Mouse (Mus musculus) ES-Bruce4 (cell line): Measurements from ENCODE around the gene Macrod2. TPM values are rescaled to one million over a fixed set of nuclear protein-coding genes. Genes with fewer than 3 reads are reported as not detected.

Source experiments
- H3K27ac ChIP-seq: 2 replicates; pipeline ENCODE4 v1.5.1; 2012; ENCODE audit warnings: low read length, inconsistent platforms; ENCODE audit not compliant: insufficient read depth
- H3K27me3 ChIP-seq: 2 replicates; pipeline ENCODE4 v1.6.1; 2012; ENCODE audit warnings: mild to moderate bottlenecking, low read length, inconsistent platforms; ENCODE audit not compliant: control insufficient read depth, poor library complexity, insufficient read depth, severe bottlenecking
- H3K36me3 ChIP-seq: 2 replicates; pipeline ENCODE4 v1.6.1; 2012; ENCODE audit warnings: inconsistent platforms, mild to moderate bottlenecking, low read length, moderate library complexity; ENCODE audit not compliant: control insufficient read depth, poor library complexity, insufficient read depth, severe bottlenecking
- H3K4me1 ChIP-seq: one replicate; pipeline ENCODE4 v1.8.1; 2011; ENCODE audit warnings: low read length; ENCODE audit not compliant: control insufficient read depth, insufficient read depth
- H3K4me3 ChIP-seq: 2 replicates; pipeline ENCODE4 v1.5.1; 2011; ENCODE audit warnings: low read depth, mild to moderate bottlenecking, low read length
- H3K9ac ChIP-seq: 2 replicates; pipeline ENCODE4 v1.6.1; 2012; ENCODE audit warnings: low read depth, mild to moderate bottlenecking, inconsistent platforms; ENCODE audit not compliant: poor library complexity, severe bottlenecking
- H3K9me3 ChIP-seq: replicated peaks from 2 replicates; pipeline ENCODE4 v1.6.1; 2012; ENCODE audit warnings: mild to moderate bottlenecking, low read length, inconsistent platforms; ENCODE audit not compliant: control insufficient read depth, poor library complexity, insufficient read depth, severe bottlenecking
- CTCF ChIP-seq: IDR thresholded peaks from one replicate; pipeline ENCODE4 v1.8.1; 2011; ENCODE audit warnings: low read depth, low read length
- EP300 ChIP-seq: IDR thresholded peaks from 2 replicates; pipeline ENCODE4 v1.6.1; 2011; ENCODE audit warnings: low read depth, low read length; ENCODE audit not compliant: insufficient read depth
- POLR2A ChIP-seq: IDR thresholded peaks from one replicate; pipeline ENCODE4 v1.8.1; 2011; ENCODE audit warnings: low read length; ENCODE audit not compliant: insufficient read depth
- polyA plus RNA-seq: library from polyadenylated mRNA; stranded (reverse); fragments of >200 nt; gene quantifications from 2 replicates; pipeline ENCODE4 v1.2.4, GENCODE M21; 2011; ENCODE audit warnings: low read depth; ENCODE audit not compliant: missing spikeins, insufficient read depth, insufficient read length

The Macrod2 gene
- polyA plus RNA-seq, 1 experiment, result 11.9 TPM

- H3K4me3 ChIP-seq, result no peak overlapping the region
- H3K9me3 ChIP-seq, result no peaks in the 10 kb centered on the region
- no peaks in the 10 kb centered on the region for H3K27me3 ChIP-seq
- no peaks in the 10 kb centered on the region for H3K36me3 ChIP-seq
- TF ChIP-seq EP300, result no peak
- no peak for TF ChIP-seq CTCF
- TF ChIP-seq POLR2A, result no peak
- no peaks in the 10 kb centered on the region for H3K4me1 ChIP-seq
- H3K9ac ChIP-seq, result no peak overlapping the region
- no peak overlapping the region for H3K27ac ChIP-seq
Observed at GRCm38 (mm10) chr2:141343988-141344535, 949.0 kb downstream of the Macrod2 start.

GRCm38 (mm10) chr2:141352623-141353022, 957.5 kb downstream of the Macrod2 start:
- TF ChIP-seq POLR2A, result no peak
- no peak for TF ChIP-seq EP300
- TF ChIP-seq CTCF, result no peak
- no peaks in the 10 kb centered on the region for H3K27me3 ChIP-seq
- H3K9ac ChIP-seq, result no peak overlapping the region

DNA sequence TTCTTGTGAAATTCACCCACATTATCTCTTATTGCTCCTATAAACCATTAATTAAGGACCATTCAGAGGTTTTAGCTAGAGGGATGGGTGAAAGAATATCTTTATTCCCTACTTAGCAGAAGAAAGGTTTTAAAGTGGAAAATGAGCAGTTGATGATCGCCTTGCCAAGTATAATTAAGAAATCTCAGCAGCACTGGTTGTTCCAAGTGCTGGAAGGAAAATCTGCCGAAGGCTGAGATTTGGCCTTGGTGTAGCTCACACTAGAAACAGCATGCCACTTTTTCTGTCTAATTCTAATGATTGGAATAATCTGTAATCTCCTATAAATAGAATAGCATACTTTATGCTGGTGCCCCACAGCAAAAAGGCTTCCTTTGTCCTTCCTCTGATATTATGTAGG, 993.5 kb downstream of the Macrod2 start:
- no peaks in the 10 kb centered on the region for H3K27me3 ChIP-seq
- no peak overlapping the region for H3K9ac ChIP-seq
- TF ChIP-seq CTCF (no peak), POLR2A (no peak)
- H3K4me3 ChIP-seq, result no peak overlapping the region
- no peaks in the 10 kb centered on the region for H3K9me3 ChIP-seq
- no peak overlapping the region for H3K27ac ChIP-seq
- H3K36me3 ChIP-seq, result no peaks in the 10 kb centered on the region
- no peaks in the 10 kb centered on the region for H3K4me1 ChIP-seq

More at GRCm38 (mm10) chr2:141352623-141353022, 957.5 kb downstream of the Macrod2 start:
- H3K27ac ChIP-seq, result no peak overlapping the region
- H3K4me1 ChIP-seq, result no peaks in the 10 kb centered on the region
- no peak overlapping the region for H3K4me3 ChIP-seq
- no peaks in the 10 kb centered on the region for H3K36me3 ChIP-seq
- H3K9me3 ChIP-seq, result no peaks in the 10 kb centered on the region

GRCm38 (mm10) chr2:141391229-141391628, 996.1 kb downstream of the Macrod2 start:
- no peaks in the 10 kb centered on the region for H3K4me1 ChIP-seq
- TF ChIP-seq EP300 (no peak), CTCF (no peak), POLR2A (no peak)
- no peaks in the 10 kb centered on the region for H3K27me3 ChIP-seq
- H3K36me3 ChIP-seq, result no peaks in the 10 kb centered on the region
- no peak overlapping the region for H3K27ac ChIP-seq
- H3K4me3 ChIP-seq, result no peak overlapping the region
- H3K9me3 ChIP-seq, result no peaks in the 10 kb centered on the region
- H3K9ac ChIP-seq, result no peak overlapping the region

GRCm38 (mm10) chr2:141394806-141395205, 999.7 kb downstream of the Macrod2 start:
- H3K4me1 ChIP-seq, result no peaks in the 10 kb centered on the region
- no peaks in the 10 kb centered on the region for H3K27me3 ChIP-seq
- no peak overlapping the region for H3K4me3 ChIP-seq
- no peak overlapping the region for H3K27ac ChIP-seq
- TF ChIP-seq EP300 (no peak), POLR2A (no peak), CTCF (no peak)
- H3K9ac ChIP-seq, result no peak overlapping the region
- no peaks in the 10 kb centered on the region for H3K36me3 ChIP-seq
- H3K9me3 ChIP-seq, result no peaks in the 10 kb centered on the region

DNA sequence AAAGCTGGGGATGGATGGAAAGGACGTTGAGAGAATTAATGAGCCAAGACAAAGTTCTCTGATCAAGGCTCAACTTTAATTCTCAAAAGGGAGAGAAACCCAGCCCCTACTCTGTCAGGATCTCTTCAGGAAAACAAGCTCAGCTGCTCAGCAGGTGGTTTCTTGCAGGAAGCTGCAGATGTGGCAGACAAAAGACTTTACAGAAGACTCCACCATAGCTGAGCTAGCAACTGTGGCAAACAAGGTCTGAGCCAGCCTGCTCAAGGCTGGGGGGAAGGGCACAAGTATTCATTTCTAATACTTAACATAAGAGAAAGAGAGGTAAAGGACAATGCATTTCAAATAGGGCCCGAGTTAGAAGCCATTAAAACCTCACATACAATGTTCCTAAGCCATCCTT, 1013.7 kb downstream of the Macrod2 start:
- Histone ChIP-seq H3K36me3 (no peaks in the 10 kb centered on the region; the same call in 1 of the 2 replicates), H3K27ac (peak overlapping the region; percentile 69), H3K4me3 (no peak overlapping the region), H3K27me3 (0 out of 2 replicates have a peak, but pooled peaks cover 1% of the 10 kb centered on the region), H3K4me1 (peaks cover 5% of the 10 kb centered on the region), H3K9me3 (peaks cover 7% of the 10 kb centered on the region), H3K9ac (no peak overlapping the region)
- TF ChIP-seq CTCF, result no peak
- peak; percentile 79 for TF ChIP-seq EP300
